Mouse (Mus musculus) retina, postnatal 1 day (tissue): ENCODE results near the gene Rbm47.
A peak's percentile ranks its signal among the peaks of the same experiment; 100 is the strongest.

ENCODE experiments used
- DNase-seq: peaks from one replicate; pipeline ENCODE4 v3.0.0-alpha.2; 2012

Gene Rbm47

DNA sequence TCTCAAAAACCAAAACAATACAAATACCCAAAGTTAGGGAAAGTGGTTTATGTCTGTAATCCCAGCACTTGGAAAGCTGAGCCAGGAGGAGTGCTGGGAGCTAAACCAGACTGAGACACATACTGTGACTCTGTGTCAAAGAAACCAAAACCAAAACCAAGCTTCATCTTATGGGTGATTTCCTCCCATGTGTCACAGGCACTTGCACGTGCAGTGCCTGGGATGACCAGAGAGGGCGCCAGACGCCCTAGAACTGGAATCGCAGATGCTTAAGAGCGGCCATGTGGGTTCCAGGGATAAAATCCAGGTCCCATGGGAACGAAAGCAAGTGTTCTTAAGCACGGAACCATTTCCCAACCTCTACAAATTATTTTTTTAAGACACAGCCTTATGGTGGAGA, 89.6 kb downstream of the Rbm47 start:
- peak; percentile 68 for DNase-seq

DNA sequence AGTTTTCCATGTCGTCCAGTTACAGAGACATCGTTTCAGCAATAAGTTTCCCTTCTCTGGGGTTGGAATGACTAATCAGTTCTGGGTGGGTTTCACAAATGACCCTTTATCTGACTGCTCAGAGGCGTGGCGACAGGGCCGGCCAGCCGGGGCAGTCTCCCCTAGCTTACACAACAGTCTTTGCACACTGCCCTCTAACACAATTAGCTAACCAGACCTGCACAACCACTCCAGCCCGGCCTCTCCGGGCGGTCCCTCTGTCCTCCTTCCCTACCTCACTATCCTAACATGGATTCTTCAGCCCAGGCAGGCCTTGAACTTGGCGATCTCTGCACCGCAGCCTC, 90.7 kb downstream of the Rbm47 start:
- DNase-seq: no peak

DNA sequence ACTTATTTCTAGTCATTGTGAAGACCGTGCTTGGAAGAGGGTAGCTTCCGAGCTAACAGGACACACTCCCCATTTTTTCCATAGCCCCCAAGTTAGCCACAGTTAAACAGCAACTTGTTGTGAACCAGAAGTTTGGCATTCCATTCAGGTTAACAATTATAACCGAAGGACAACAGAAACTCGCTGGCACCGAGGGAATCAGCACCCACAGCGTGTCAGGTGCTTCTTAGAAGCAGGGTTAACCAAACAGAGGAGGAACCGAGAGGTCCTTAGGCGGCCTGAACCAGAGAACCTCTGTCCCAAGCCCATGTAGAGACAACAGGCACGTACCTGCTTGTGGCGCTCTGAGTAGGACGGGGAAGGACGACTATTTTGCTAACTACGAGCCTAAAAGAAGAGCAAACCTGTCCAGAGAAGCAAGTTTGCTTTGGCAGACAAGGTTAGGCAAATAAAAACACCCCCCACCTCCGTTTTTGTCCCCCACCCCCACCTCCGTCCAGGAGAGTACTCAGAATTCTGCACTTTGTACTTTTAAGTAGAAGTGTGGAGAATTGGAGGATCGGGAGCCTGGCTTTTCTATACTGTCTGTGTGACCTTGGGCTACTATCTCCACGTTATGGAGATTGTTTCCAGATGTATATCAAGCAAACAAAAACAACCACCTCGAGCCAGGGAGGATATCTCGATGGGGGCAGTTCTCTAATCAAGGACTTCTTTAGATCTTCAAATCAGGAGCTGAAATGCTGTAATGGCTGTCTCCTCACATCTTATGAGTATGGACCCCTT, 91.3 kb downstream of the Rbm47 start:
- no peak for DNase-seq

DNA sequence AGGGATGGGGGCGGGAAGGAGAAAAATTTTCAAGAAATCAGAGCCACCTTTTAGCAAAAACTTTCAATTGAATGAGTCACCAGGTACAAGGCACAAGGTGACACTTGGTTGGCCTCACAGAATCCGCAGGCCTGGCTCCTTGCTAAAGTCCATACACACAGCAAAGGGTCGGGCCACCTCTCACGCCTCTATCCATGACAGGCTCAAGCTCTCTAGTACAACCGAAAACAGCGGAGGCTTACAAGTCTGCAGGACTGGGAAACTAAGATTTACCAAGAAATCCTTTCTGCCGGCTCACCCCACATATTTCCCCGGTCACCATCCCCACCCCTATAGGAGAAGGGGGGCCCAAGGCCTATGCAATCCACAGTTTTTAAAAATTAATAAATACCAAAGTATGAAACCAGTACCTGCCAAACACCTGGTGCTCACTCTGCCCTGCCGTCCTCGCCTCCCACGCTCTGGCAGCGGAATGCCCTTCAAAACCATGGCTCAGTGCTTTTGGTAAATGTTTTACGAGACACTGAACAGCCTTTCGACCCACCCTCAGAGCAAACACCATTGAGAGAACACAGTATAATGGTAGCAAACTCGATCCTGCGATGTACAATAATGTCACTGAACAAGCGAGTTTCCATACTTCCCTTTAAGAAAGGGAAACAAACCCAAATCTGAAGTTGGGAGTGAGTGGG, 92.2 kb downstream of the Rbm47 start:
- DNase-seq: no peak

DNA sequence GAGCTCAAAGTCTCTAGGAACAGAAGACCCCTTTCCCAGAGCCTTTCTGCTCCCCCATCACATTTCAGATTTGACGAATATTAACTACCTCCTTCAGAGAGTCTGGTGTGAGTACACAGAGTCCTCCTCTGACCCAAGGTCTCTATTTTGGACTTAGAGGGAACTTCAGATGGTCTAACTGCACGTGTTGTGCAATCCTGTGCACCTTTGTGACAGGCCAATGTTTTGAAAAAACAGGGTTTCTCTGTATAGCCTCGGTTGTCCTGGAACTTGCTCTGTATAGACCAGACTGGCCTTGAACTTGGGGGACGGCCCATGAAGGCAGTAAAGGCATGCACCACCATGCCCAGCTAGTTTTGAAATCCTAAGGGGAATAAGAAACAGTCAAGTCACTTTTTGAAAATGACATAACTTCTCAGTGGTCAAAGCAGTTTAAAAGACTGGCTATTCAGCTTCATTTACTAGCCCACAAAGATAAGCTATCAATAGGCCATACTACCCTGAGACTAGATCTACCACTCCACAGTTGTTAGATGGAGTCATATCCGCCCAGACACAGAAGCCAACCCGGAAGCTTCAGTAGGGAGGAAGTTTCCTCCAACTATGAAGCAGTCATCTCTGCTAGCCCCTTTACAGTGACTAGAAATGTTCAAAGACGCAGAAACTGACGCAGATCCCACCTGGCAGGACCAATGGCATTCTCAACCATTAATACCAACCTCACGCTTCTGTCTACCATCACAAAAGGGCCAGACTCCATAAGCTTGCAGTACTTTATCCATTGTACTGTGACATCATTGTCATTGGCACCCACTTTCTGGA, 93.3 kb downstream of the Rbm47 start:
- DNase-seq: no peak

DNA sequence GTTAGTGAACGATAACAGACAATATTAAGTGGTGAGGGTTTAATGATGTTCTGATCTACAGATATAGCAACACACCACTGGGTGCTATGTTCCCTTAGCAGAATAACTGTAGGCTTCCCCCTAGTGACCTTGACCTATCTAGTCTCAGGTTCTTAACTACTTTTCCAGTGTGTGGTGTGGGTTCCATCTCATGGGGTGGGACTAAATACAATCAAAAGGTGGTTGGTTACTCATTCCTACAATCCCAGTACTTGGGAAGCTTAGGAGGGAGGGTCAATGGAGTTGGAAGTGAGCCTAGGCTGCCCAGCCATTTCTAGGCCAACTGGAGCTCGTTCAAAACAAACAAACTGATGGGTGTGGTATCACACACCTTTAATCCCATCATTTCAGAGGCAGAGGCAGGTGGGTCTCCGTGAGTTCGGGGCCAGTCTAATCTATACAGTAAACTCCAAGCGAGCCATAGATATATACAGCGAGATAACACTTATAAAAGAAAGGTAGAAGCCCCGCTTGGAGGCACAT, 94.4 kb downstream of the Rbm47 start:
- no peak for DNase-seq

DNA sequence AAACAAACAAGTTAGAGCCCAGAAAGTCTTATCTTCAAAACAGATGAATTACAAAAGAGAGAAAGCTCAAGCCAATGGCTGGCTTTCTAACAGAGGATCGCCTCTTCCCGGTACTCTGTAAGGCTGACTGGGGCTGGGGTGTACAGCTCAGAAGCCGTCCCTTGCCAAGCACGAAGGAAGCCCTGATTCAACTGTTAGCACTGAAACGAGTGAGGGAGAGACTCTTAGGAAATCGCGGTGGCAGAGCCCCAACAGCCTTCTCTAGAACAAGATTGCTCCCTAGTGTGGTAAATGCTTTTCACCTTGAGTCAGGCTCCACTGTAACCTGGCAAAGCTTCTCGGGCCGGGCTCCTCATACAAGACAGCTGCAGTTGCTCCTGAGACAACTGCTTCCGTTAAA, 95.5 kb downstream of the Rbm47 start:
- no peak for DNase-seq

DNA sequence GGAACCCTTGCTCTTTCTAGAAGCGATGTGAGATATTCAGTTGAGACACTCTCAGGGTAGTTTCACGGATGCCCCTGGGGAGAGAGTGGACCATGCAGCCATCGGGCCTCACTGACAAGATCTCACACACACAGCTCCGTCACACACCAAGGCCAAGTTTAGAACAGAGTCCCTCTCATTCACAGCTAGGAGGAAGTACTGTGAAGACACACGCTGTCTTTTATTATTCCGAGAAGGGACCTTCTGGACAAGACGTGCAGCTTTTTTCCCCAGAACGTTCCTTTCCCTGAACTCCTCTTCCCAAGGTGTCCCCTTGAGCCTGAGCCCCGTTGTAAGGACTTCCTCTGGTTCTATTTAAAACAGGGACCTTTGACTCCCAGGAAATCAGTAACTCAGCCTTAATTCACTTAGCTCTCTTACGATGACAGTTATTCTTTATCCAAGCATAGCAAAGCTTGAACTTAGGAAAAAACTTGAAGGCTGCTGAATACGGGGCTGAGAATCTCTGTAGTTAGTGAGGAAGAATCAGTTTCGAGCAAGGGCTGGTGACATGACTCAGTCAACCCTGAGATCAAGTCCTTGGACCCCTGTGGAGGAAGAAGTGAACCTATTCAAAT, 96.1 kb downstream of the Rbm47 start:
- DNase-seq: no peak

DNA sequence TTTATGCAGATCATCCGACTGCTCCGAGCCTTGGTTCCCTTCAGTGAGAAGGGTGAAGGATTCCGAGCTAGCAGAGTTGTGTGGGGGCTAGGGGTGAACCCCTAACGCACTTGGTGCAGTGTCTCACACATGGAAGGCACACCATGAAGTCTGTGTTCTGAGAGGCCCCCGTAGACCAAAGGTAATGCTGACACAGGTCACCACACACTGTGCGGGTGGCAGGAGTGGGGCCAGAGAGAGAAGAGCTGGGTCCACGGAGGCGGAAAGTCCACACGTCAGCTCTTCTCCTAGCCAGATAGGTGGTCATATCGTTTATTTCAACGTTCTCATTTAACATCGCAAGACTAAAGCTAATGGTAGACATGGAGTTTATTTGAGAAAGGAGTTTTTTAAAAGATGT, 97.0 kb downstream of the Rbm47 start:
- no peak for DNase-seq

DNA sequence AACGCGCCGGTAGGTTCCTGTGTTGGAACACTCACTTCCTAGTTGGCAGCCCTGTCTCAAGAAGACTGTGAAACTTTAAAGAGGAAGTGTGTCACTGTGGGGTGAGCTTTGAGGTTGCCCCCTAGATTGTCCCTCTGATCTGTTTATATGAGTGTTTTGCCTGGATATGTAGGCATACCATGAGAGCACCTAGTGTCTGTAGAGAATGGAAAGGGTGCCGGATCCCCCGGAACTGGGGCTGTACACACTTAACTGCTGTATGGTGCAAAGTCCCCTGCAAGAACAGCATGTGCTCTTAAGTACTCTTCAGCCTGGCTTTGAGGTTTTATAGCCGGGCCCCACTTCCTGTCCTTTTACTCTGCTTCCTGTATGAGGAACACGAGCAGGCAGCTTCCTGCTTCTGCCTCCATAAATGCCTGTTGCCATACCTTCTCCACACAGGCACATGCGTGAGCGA, 97.9 kb downstream of the Rbm47 start:
- DNase-seq: no peak

DNA sequence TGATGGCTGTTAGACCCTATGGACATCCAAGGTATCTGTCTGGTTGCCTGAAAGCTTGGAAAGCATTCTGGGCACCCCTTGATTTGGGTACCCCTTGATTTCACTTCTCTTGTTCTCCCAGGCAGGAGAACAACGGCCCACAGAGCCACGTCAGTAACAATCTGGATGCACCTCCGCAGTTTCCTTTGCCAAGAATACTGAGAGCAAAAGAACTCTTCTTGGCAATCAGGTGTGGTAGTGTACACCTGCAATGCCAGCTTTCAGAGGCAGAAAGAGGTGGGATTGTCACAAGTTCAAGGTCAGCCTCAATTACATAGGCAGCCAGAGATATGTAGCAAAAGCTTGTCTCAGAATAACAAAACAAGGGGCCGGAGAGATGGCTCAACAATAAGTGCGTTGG, 98.7 kb downstream of the Rbm47 start:
- no peak for DNase-seq

DNA sequence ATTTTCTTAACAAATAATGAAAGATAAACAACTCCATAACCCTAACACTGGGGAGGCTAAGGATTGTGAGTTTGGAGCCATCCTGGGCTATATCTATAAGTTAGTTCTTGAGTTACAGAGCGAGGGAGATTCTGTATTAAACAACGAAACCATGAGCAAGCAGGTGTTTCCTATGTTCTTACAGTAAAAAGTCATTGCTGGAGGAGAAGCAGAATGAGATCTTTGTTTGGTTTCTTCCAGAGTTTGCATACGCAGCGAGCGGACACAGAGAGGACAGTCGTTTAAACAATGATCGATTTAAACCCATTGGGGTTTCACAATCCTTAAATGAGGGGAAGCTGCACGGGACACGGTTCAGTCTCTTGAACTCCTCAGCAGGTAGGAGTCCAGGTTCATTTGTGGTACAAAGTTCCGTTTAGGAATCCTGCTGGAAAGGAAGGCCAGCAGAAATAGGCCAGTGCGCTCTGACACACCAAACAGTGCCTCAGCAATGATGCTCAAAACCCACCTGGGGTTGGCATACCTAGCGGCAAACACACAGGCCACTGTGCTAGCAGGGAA, 99.2 kb downstream of the Rbm47 start:
- DNase-seq: no peak

DNA sequence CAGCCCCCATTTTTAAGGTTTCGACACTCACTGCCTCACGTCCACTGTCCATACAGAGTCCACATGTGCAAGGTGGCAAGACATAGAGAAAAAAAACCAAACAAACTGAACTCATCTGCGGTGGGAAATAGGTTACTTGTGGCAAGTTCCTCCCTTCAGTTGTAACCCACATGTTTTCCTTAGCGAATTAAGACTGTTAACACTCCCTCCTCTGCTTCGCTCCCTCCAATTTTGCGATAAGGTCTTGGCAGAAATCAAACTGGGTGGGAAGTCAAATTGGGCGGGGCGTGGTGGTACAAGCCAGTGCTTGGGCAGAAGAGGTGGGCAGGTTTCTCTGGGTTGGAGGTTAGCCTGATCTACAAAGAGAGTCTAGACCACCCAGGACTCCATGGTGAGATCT, 101.2 kb downstream of the Rbm47 start:
- DNase-seq: no peak

DNA sequence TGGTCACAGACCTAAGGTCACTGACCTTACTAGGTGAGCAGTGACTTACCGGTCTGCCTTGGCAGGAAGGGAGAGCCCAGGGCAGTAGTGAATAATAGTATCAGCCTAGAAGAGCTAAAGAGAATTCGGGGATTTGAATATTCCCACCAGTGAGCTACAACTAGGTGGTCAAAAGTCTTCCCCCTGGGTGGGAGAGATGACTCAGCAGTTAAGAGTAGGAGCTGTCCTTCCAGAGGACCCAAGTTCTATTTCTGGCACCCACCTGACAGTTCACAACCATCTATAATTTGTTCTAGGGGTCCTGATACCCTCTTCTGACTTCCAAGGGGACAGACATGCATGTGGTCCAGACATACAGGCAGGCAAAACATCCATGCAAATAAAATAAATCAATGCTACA, 102.6 kb downstream of the Rbm47 start:
- DNase-seq: no peak

DNA sequence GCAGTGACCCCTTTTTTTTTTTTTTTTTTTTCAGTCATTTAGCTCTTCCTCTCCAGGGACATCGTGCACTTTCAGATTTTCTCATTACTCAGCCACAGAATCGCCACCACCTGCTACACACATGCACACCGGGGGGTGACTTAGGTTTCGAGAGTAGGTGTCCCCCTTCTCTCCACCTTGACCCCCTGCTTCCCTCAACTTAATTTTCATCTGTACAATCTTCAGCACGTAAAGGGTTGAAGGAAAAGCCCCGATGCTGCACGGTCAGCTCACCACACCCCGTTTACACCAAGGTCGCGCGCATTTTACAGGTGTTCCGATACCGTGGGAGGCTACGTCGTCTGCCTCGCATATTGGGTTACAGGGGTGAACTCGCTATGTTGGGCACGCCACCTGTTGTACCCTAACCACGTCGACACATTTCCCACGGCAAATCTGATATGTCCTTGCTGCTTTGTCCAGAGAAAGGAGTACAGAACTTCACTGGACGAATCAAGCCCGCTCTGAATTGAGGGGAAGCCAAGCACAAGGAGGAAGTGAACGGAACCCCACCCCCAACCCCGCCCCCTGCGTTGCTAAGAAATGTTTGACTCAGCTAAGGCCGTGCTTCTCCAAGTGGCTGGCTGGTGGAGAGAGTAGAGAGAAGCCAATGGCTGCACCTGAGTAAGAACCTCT, 103.3 kb downstream of the Rbm47 start:
- peak; percentile 55 for DNase-seq

DNA sequence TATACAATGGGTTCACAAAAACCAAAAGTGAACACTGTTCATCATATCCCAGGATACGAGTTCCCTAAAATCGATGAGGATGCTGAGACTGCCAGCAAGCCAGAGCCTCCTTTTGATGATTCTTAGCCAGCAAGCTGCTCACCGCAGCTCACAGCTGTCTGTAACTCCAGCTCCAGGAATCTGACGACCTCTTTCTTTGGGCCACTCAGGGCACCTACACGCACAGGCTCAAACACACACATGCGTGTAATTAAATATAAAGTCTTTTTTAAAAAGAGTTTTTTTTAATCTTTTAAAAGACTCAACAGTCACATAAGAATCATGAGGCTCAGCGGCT, 103.8 kb downstream of the Rbm47 start:
- DNase-seq: no peak

DNA sequence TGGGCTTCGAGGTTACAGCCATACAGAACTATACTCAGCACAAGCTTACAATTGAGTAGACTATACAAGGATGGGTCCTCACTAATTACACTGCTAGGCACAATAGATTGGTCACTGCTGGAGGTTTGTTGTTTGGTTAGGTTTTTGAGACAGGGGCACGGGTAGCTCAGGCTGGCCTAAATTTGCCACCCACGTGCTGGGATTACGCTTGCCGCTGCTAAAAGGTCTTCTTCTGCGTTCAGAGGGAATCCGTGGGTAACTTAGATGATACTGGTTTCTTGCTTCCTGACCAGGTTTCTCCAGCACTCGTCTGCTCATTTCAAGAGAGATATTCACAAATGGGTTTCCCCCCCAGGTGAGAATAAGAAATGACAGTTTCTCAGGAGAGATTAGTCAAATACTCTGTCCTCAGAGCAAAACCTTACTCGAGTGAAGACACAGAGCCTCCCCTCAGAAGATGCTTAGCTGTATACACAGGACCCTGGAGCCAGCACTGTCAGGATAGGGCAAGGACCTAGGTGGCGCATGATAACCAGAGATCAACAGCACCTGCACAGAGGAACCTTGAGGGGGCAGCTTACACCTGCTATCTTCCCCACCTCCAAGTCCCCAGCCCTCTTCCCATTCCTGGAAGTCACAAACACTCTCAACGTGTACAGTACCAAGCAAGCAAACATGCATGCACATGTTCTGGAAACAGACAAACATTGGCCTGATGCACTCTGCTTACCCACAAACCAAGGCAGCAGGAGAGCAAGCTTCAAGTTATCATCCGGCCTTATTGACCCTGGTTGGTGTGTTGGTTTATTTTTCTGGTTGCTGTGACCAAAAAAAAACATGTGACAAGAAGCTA, 104.6 kb downstream of the Rbm47 start:
- DNase-seq: no peak

DNA sequence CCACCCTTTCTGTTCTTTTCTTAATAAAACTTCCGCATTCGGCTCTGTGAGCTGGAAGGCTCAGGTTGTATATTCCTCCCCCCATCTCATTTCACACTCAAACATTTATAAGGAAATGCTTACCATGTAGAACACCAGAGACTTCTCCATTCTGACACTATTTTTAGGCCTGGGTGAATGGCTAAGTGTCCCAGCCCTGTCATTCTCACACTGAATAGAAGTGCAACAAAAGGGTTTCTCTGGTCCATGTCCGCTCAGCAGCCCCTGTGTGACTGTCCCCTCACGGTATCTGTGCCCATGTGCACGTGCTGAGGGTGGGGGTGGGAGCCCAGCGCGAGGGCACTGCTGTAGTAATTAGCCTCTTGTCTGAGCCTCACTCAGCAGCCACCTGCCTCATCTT, 105.7 kb downstream of the Rbm47 start:
- DNase-seq: no peak

DNA sequence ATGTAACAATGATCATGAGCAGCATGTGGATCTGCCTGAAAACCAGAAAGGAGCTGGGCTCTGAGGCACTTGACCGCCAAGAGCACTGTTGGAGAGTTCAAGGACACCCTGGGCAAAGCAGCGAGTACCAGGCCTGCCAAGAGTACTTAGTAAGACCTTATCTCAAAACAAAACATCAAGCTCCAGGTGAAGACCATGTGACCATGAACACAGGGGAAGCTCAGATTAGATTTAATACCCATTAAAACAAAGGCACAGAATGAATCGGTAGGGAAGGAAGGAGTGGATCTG, 110.0 kb downstream of the Rbm47 start:
- DNase-seq: no peak

DNA sequence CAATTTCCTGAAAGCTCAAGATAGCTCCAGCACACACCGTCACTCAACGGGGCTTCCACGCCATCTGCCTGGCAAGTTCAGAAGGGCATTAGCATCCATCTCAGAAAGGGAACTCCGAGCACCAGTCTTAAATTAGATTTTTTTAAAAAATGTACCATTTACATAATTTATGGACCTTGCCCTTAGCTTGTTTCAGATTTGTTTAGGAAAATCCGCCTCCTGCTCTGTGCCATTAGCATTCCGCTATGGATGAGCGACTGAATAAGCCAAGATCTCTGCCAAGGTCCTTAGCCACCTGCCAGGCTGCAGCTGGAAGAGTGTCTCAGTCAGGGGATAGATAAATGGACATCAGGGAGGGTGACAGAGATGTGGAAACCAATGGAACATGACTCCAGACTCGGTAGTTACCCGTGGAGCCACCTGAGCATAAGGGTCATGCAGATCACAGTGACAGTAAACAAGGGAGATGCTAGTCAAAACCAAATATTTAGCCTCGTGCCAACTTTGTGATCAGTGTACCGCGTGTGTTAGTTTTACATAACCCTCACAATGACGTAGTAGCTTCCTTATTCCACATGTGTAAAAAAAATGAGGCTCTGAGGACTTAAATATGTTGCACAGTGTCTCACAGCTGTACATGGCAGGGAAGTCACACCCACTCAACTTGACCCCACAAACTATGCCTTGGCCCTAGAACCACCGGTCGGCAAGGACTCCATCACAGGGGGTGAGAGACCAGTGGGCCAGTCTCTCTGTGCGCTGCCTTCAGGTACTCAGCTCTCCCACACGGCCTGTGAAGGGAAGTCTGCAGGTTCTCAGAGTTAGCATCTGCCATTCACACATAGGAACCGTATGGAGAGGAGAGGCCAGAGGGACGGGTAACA, 110.6 kb downstream of the Rbm47 start:
- DNase-seq: no peak

DNA sequence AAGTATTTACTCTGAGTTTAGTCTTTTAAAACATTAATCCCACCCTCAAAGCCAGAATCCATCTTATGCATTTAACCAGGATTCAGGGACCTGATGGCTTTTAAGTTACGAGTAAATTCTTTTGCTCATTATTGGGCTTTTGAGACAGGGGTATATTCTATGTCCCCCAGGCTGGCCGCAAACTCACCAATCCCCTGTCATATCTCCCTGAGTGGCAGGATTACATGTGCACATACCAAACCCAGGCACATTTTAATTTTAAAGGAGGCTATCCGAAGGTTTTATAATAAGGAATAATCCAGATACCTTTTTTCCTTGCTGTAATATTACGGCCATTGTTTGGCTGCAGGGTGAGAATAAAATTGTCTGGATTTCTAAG, 111.3 kb downstream of the Rbm47 start:
- no peak for DNase-seq
